Mouse (Mus musculus) liver, adult 2 months (tissue): ENCODE measurements around the gene Dpm3. TPM values are rescaled to one million over a fixed set of nuclear protein-coding genes. Genes with fewer than 3 reads are reported as not detected.

Source experiments
- DNase-seq: peaks from one replicate; pipeline ENCODE4 v3.0.0-alpha.2; 2011; ENCODE audit warnings: low read depth, low spot score; ENCODE audit errors: extremely low read depth
- H3K27ac ChIP-seq: fragments of 200-500 bp; replicated peaks from 2 replicates; pipeline ENCODE4 v1.5.1; 2012; ENCODE audit warnings: low read depth, mild to moderate bottlenecking, control low read depth, inconsistent platforms, low read length; ENCODE audit not compliant: insufficient read depth
- H3K27me3 ChIP-seq: fragments of 200-500 bp; 2 replicates; pipeline ENCODE4 v1.6.1; 2012; ENCODE audit warnings: mild to moderate bottlenecking, moderate library complexity, low read length, inconsistent platforms; ENCODE audit not compliant: control insufficient read depth, insufficient read depth
- H3K36me3 ChIP-seq: fragments of 200-500 bp; 2 replicates; pipeline ENCODE4 v1.6.1; 2012; ENCODE audit warnings: low read length, inconsistent platforms; ENCODE audit not compliant: control insufficient read depth, insufficient read depth
- H3K4me1 ChIP-seq: fragments of 200-500 bp; 2 replicates; pipeline ENCODE4 v1.6.1; 2011; ENCODE audit warnings: low read length; ENCODE audit not compliant: control insufficient read depth, insufficient read depth
- H3K4me3 ChIP-seq: fragments of 200-500 bp; 2 replicates; pipeline ENCODE4 v1.5.1; 2011; ENCODE audit warnings: low read depth, mild to moderate bottlenecking, control low read depth, low read length, moderate library complexity; ENCODE audit not compliant: insufficient read depth
- H3K79me2 ChIP-seq: fragments of 200-500 bp; 2 replicates; pipeline ENCODE4 v1.6.1; 2012; ENCODE audit warnings: inconsistent platforms, mild to moderate bottlenecking, low read length, moderate library complexity; ENCODE audit not compliant: control insufficient read depth, insufficient read depth
- H3K9ac ChIP-seq: fragments of 200-500 bp; 2 replicates; pipeline ENCODE4 v1.6.1; 2012; ENCODE audit warnings: low read depth, mild to moderate bottlenecking, control low read depth, inconsistent platforms, low read length
- CTCF ChIP-seq: fragments of 200-500 bp; IDR thresholded peaks from 2 replicates; pipeline ENCODE4 v1.5.1; 2011; ENCODE audit warnings: low read depth, low read length, control low read depth
- POLR2A ChIP-seq: fragments of 200-500 bp; IDR thresholded peaks from 2 replicates; pipeline ENCODE4 v1.6.1; 2011; ENCODE audit warnings: low read length, control low read depth; ENCODE audit not compliant: insufficient read depth; ENCODE audit errors: extremely low read depth
- WGBS: fragments of 180-500 bp; shearing (Covaris S2); methylation state at CpG from one replicate; pipeline ENCODE4 v1.1.7; 2018; 5-methylcytosine and 5-hydroxymethylcytosine counted together
- polyA plus RNA-seq: library from polyadenylated mRNA; depleted of rRNA; stranded (reverse); fragments of >200 nt; gene quantifications from 2 replicates; pipeline ENCODE4 v1.2.3, GENCODE M21; 2012; rRNA removed
- total RNA-seq: library from RNA; depleted of rRNA; stranded (reverse); fragments of >200 nt; gene quantifications from 2 replicates; pipeline ENCODE4 v1.2.3, GENCODE M21; 2014; rRNA removed

Gene Dpm3
- total RNA-seq (102 and 131 TPM in 2 replicates), polyA plus RNA-seq (243 and 245 TPM in 2 replicates)

GRCm38 (mm10) chr3:89259076-89259475 is at the start of gene Dpm3:
Dpm3 (plus strand) TSS chr3:89259358.
- no peak for DNase-seq

GRCm38 (mm10) chr3:89209731-89210130 is 49.4 kb upstream of the Dpm3 start:
- 95% methylated on average over 7 of the region's 7 CpGs for WGBS
- Histone ChIP-seq H3K36me3 (peaks cover 9% of the 10 kb centered on the region; the same call in 1 of the 2 replicates), H3K27ac (no peak overlapping the region), H3K4me1 (no peaks in the 10 kb centered on the region; the same call in 1 of the 2 replicates), H3K79me2 (no peaks in the 10 kb centered on the region), H3K9ac (no peak overlapping the region), H3K4me3 (no peak overlapping the region), H3K27me3 (no peaks in the 10 kb centered on the region)
- no peak for DNase-seq
- TF ChIP-seq POLR2A (no peak), CTCF (no peak)

More at GRCm38 (mm10) chr3:89259076-89259475, at the start of gene Dpm3:
- H3K27me3 ChIP-seq: no peaks in the 10 kb centered on the region
- 65% methylated on average over 7 of the region's 7 CpGs for WGBS
- TF ChIP-seq CTCF: no peak
- no peak for TF ChIP-seq POLR2A
- H3K36me3 ChIP-seq: no peaks in the 10 kb centered on the region
- no peaks in the 10 kb centered on the region for H3K4me1 ChIP-seq
- H3K4me3 ChIP-seq: no peak within 1 kb of the TSS
- H3K27ac ChIP-seq: no peak within 1 kb of the TSS
- no peaks in the 10 kb centered on the region for H3K79me2 ChIP-seq
- no peak within 1 kb of the TSS for H3K9ac ChIP-seq

GRCm38 (mm10) chr3:89210162-89210561 is 49.0 kb upstream of the Dpm3 start:
- 52% methylated on average over 13 of the region's 13 CpGs for WGBS
- Histone ChIP-seq H3K27ac (no peak overlapping the region), H3K9ac (no peak overlapping the region), H3K36me3 (peaks cover 7% of the 10 kb centered on the region; the same call in 1 of the 2 replicates), H3K4me3 (no peak overlapping the region), H3K27me3 (no peaks in the 10 kb centered on the region), H3K4me1 (no peaks in the 10 kb centered on the region; the same call in 1 of the 2 replicates), H3K79me2 (no peaks in the 10 kb centered on the region)
- TF ChIP-seq CTCF (no peak), POLR2A (no peak)
- peak; percentile 28 for DNase-seq

GRCm38 (mm10) chr3:89210731-89211130 is 48.4 kb upstream of the Dpm3 start:
- DNase-seq: no peak
- no peak overlapping the region for H3K9ac ChIP-seq
- 56% methylated on average over 7 of the region's 7 CpGs for WGBS
- no peaks in the 10 kb centered on the region for H3K27me3 ChIP-seq
- no peaks in the 10 kb centered on the region for H3K79me2 ChIP-seq
- no peak overlapping the region for H3K27ac ChIP-seq
- TF ChIP-seq POLR2A: no peak
- no peak for TF ChIP-seq CTCF
- H3K4me3 ChIP-seq: no peak overlapping the region
- H3K36me3 ChIP-seq: peaks cover 5% of the 10 kb centered on the region; the same call in 1 of the 2 replicates
- H3K4me1 ChIP-seq: no peaks in the 10 kb centered on the region; the same call in 1 of the 2 replicates

- H3K4me1 ChIP-seq: no peaks in the 10 kb centered on the region; the same call in 1 of the 2 replicates
- no peaks in the 10 kb centered on the region for H3K27me3 ChIP-seq
- H3K27ac ChIP-seq: peak overlapping the region; percentile 62
- no peaks in the 10 kb centered on the region; the same call in 1 of the 2 replicates for H3K36me3 ChIP-seq
- DNase-seq: peak; percentile 78
- no peak for TF ChIP-seq CTCF
- TF ChIP-seq POLR2A: 0 out of 2 replicates have a peak, but pooled peaks have one; percentile 19
- no peaks in the 10 kb centered on the region for H3K79me2 ChIP-seq
- H3K4me3 ChIP-seq: peak overlapping the region; percentile 96
- H3K9ac ChIP-seq: peak overlapping the region; percentile 77
- WGBS: under 1% methylated on average over 69 of the region's 69 CpGs
Observed at GRCm38 (mm10) chr3:89213803-89214530, 45.2 kb upstream of the Dpm3 start.
